Mouse (Mus musculus) brain, embryonic 14.5 days (tissue): ENCODE data around the gene Large1. TPM values are rescaled to one million over a fixed set of nuclear protein-coding genes. Genes with fewer than 3 reads are reported as not detected.

Source experiments
- DNase-seq: peaks from one replicate; pipeline ENCODE4 v3.0.0-alpha.2; 2011; ENCODE audit warnings: low read depth
- CTCF ChIP-seq: fragments of 200-500 bp; IDR thresholded peaks from 2 replicates; pipeline ENCODE4 v1.5.1; 2012; ENCODE audit warnings: inconsistent platforms, mild to moderate bottlenecking, moderate library complexity, borderline replicate concordance; ENCODE audit not compliant: insufficient read depth, insufficient read length; ENCODE audit errors: extremely low read depth
- POLR2A ChIP-seq: fragments of 200-500 bp; IDR thresholded peaks from 2 replicates; pipeline ENCODE4 v1.6.1; 2012; ENCODE audit warnings: mild to moderate bottlenecking, inconsistent platforms, borderline replicate concordance; ENCODE audit not compliant: poor library complexity, insufficient read depth, insufficient read length, severe bottlenecking; ENCODE audit errors: extremely low read depth
- polyA plus RNA-seq: library from polyadenylated mRNA; depleted of rRNA; stranded (reverse); fragments of >200 nt; gene quantifications from 2 replicates; pipeline ENCODE4 v1.2.3, GENCODE M21; 2012

Gene Large1
- polyA plus RNA-seq, 1 experiment, result 43.1 TPM

DNA sequence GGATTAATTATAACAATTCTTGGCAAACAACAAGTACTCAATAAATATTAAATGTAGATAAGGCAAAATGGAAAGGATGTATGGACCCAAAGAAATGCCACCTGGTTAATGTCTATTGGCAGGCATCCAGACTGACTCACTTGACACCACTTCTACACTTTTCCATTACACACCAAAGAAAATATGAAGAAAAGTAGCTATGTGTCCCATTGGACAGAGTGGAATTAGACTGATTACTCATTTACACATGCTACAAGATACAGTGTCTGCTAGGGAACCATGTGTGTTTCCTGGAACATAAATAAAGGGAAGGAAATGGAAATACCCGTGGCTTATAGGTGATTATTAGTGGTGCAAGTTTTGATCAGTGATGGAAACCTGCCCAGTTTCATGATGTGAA, 521.0 kb downstream of the Large1 start:
- TF ChIP-seq CTCF (no peak), POLR2A (no peak)
- DNase-seq, result no peak

DNA sequence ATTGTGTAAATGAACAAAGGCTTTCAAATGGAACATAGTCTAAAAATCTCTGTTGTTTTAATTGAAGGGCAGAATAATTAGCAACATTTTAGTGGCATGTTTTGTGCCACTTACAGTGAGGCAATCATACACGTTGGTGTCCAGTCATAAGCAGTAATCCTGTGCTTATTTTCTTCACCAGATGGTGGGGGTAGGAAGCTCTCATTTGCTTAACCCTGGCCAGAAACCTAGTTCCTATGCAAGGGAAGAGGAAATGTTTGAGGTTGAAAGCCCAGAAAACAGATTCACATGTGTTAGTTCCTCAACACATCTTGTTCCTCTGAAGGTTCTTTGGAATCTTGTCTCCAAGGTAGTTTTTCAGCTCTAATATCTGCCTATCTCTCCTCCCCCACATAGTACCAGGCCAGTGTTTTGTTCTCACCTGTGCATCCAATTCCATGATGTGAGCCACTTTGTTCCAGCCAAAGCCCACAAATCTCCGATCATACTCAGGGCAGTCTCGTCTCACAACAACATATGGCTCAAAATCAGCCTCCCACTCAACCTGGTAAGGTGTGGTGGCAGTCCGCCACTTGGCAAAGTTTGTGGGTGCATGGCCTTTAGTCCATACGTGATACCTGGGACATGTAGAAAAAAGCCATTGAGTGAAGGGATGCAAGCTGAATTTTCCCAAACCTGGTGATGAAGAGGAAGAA, 535.5 kb downstream of the Large1 start:
- no peak for DNase-seq
- TF ChIP-seq POLR2A (no peak), CTCF (no peak)

DNA sequence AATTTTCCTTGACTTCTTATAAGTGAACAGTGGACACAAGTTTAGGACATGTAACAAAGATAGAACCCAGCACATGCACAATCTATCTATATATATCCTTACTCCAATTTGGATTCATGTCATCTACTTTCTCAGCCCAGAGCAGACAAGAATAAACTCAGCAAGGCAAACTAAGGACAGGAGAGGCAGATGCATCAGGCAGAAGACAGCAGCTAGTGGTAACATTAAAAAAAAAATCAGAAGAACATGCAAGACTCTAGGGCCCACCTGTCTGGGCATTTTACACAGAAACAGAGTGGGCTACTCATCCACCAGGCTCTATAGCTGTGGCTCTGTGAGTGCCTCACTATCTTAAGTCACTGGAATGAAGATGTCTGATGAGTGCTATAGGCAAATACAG, 536.7 kb downstream of the Large1 start:
- no peak for DNase-seq
- TF ChIP-seq POLR2A, result no peak
- TF ChIP-seq CTCF, result no peak

DNA sequence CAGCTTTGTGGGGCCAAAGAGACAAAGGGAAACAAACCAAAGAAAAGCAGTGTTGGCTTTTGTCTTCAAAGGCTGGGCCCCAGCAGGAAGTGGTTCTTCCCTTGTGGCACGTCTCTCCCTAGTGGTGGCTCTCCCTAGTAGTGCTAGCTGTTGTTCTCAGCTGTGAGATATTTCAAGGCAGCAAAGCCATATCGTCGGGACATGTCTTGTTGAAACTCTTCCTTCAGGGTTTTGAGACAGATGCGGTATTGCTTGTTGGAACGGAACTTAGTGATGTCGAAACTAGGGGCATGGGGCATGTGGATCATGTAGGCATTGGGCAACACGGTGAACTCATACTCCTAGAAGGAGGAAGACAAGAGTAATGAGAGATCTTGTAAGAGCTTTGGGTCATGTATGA, 537.7 kb downstream of the Large1 start:
- DNase-seq, result no peak
- no peak for TF ChIP-seq CTCF
- no peak for TF ChIP-seq POLR2A

DNA sequence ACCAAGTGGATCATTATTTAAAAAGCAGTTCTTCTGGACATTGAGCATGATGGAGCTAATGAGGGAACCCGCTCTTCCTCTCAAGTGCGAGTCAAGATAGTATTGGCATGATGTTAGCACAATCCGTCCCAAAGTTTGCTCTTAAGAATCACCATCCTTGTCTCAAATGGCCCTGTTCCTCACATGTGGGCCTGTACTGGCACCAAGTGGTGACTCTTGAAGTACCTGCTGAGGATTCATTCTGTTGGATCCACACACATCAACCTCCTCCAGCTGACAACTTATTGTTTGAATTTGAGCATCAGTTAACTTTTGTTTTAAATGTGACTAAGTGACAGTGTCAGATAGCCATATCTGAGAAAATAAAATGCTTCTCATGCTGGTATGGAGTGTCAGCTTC, 540.6 kb downstream of the Large1 start:
- TF ChIP-seq POLR2A (no peak), CTCF (no peak)
- DNase-seq, result no peak

- no peak for DNase-seq
- TF ChIP-seq CTCF (no peak), POLR2A (no peak)
Observed at GRCm38 (mm10) chr8:72801583-72801982, 551.8 kb downstream of the Large1 start.

DNA sequence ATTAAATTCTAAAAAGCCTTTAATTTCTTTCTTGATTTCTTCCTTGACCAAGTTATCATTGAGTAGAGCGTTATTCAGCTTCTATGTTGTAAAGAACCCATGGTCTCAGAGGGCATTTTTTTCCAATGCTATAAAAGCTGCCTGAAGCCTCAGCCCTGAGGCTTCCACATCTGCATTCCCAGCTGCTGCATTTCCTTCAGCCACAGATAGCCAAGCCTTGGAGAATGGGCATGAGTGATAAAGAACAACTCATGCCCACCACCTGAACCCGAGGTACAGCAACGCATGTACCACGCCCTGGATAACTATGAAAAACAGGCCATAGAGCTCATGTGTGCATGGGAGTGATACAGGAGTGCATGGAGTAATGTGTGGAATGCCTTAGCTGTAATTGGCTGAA, 572.7 kb downstream of the Large1 start:
- no peak for DNase-seq
- TF ChIP-seq CTCF, result no peak
- TF ChIP-seq POLR2A, result no peak

DNA sequence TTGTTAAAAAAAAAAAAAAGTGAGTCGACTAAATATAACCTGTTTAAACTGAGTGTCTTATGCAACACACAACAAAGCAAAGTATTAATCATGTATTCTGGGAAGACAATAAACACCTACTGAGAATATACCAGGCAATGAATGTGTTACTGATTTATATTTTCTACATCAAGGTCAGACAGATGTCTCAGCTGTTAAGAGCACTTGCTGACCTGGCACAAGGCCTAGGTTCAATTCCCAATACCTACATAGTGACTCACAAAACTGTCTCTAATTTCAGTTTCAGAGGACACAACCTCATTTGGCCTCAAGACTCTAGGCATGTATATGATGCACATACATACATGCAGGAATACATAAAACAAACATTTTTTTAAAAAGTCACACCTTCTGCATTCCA, 575.5 kb downstream of the Large1 start:
- TF ChIP-seq POLR2A (no peak), CTCF (no peak)

DNA sequence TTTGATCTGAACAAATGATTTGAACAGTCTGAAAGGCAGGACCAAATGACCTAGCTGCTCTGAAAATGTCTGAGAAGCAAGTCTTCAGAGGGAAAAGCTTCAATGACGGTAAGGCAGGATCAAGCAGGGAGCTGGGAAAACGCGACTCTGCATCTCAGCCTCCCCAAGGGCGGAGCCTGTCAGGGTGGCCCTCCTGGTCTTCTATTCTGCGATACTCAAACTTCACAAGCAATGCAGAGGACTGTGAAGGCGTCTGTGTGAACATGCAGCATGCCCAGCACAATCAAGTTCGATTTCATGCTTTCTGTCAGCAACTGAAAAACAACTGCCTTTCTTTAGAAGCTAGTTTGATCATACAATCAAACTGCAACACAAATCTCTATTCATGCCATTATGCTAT, 586.6 kb downstream of the Large1 start:
- TF ChIP-seq POLR2A (no peak), CTCF (no peak)
- DNase-seq, result peak; percentile 52

More for the DNA sequence above, 575.5 kb downstream of the Large1 start:
- DNase-seq, result no peak

GRCm38 (mm10) chr8:72765696-72766095, 587.6 kb downstream of the Large1 start:
- DNase-seq, result no peak
- TF ChIP-seq CTCF, result no peak
- TF ChIP-seq POLR2A, result no peak
